Mouse (Mus musculus): ENCODE results near the gene Birc3. TPM values are rescaled to one million over a fixed set of nuclear protein-coding genes. Genes with fewer than 3 reads are reported as not detected.

Gene Birc3
- total and polyA plus RNA-seq, 3 experiments, result 11.6 to 26.5 TPM; not detected in 1

DNA sequence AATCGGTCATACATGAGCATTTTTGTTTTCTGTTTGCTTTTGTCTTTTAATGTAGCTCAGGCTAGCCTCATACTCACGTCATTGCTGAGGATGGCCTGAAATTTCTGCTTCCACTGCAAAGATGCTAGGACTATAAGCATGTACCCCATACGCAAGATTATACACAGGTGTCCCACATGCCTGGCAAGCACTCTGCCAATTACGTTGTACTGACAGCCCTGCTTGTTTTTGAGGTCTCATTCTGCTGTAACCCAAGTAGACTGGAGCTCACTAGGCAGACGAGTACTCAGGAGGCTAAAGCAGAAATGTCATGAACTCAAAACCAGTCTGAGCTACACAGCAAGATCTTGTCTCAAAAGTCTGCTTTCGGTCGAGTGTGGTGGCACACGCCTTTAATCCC is 21.1 kb downstream of the Birc3 start:
- Histone ChIP-seq H3K79me2 (ENCODE audit: control insufficient read depth, insufficient read depth, low read length, poor library complexity) (no peaks in the 10 kb centered on the region), H3K27me3 (ENCODE audit: control insufficient read depth in 1 of 2, insufficient read depth in 2 of 2, low read length in 2 of 2) (no peaks in the 10 kb centered on the region), H3K27ac (ENCODE audit: control insufficient read depth, low read depth, low read length) (no peak overlapping the region; the same call in 1 of the 2 replicates), H3K4me1 (ENCODE audit: control insufficient read depth in 1 of 2, insufficient read depth in 2 of 2, low read length in 2 of 2) (peaks cover 0 to 8% of the 10 kb centered on the region in 2 experiments; a peak in 3 of 4 replicates), H3K9me3 (replicated peaks; ENCODE audit: insufficient read depth, low read length) (no peaks in the 10 kb centered on the region), H3K9ac (ENCODE audit: control insufficient read depth, low read depth, low read length, poor library complexity, severe bottlenecking) (no peak overlapping the region), H3K4me3 (ENCODE audit: control insufficient read depth in 1 of 2, insufficient read depth in 1 of 2, low read depth in 2 of 2, low read length in 2 of 2) (no peak overlapping the region), H3K36me3 (ENCODE audit: control insufficient read depth in 1 of 2, insufficient read depth in 2 of 2, low read length in 2 of 2) (peaks cover 0 to 5% of the 10 kb centered on the region in 2 experiments; a peak in 2 of 4 replicates)
- TF ChIP-seq SIN3A (IDR thresholded peaks at IDR 0.05; ENCODE audit: low read length) (0 out of 2 replicates have a peak, but pooled peaks have one; percentile 6), USF2 (IDR thresholded peaks at IDR 0.05; ENCODE audit: borderline replicate concordance in 1 of 2, insufficient read depth in 1 of 2, low read depth in 1 of 2, low read length in 2 of 2) (no peak), NELFE (IDR thresholded peaks at IDR 0.05; ENCODE audit: low read depth, low read length) (0 out of 2 replicates have a peak, but pooled peaks have one; percentile 13)
- peak; percentile 40 for DNase-seq (ENCODE audit: low read depth, low spot score)

- H3K27ac ChIP-seq (ENCODE audit: control insufficient read depth, low read depth, low read length), result no peak overlapping the region
- no peak overlapping the region for H3K4me3 ChIP-seq (ENCODE audit: control insufficient read depth in 1 of 2, insufficient read depth in 1 of 2, low read depth in 2 of 2, low read length in 2 of 2)
- H3K27me3 ChIP-seq (ENCODE audit: control insufficient read depth in 1 of 2, insufficient read depth in 2 of 2, low read length in 2 of 2), result no peaks in the 10 kb centered on the region
- no peaks in the 10 kb centered on the region for H3K9me3 ChIP-seq (replicated peaks; ENCODE audit: insufficient read depth, low read length)
- peaks cover 0 to 8% of the 10 kb centered on the region in 2 experiments; a peak in 3 of 4 replicates for H3K4me1 ChIP-seq (ENCODE audit: control insufficient read depth in 1 of 2, insufficient read depth in 2 of 2, low read length in 2 of 2)
- peaks cover 0 to 5% of the 10 kb centered on the region in 2 experiments; a peak in 2 of 4 replicates for H3K36me3 ChIP-seq (ENCODE audit: control insufficient read depth in 1 of 2, insufficient read depth in 2 of 2, low read length in 2 of 2)
- no peaks in the 10 kb centered on the region for H3K79me2 ChIP-seq (ENCODE audit: control insufficient read depth, insufficient read depth, low read length, poor library complexity)
- no peak for DNase-seq (ENCODE audit: low read depth, low spot score)
- TF ChIP-seq RCOR1 (IDR thresholded peaks at IDR 0.05; ENCODE audit: low read depth, low read length) (no peak), TBP (IDR thresholded peaks at IDR 0.05; ENCODE audit: low read depth, low read length) (no peak), USF2 (IDR thresholded peaks at IDR 0.05; ENCODE audit: borderline replicate concordance in 1 of 2, insufficient read depth in 1 of 2, low read depth in 1 of 2, low read length in 2 of 2) (no peak), ZC3H11A (IDR thresholded peaks at IDR 0.05; ENCODE audit: low read depth, low read length) (no peak), MYC (IDR thresholded peaks at IDR 0.05; ENCODE audit: low read depth, low read length) (no peak), POLR2A (IDR thresholded peaks at IDR 0.05; ENCODE audit: control insufficient read depth in 1 of 2, insufficient read depth in 1 of 2, low read depth in 1 of 2, low read length in 2 of 2, poor library complexity in 1 of 2) (no peak), MAZ (IDR thresholded peaks at IDR 0.05; ENCODE audit: low read depth, low read length) (no peak), SMC3 (IDR thresholded peaks at IDR 0.05; ENCODE audit: low read depth, low read length) (no peak), ELF1 (IDR thresholded peaks at IDR 0.05; ENCODE audit: low read depth, low read length) (no peak), RAD21 (IDR thresholded peaks at IDR 0.05; ENCODE audit: low read depth, low read length) (no peak), POLR2AphosphoS5 (IDR thresholded peaks at IDR 0.05; ENCODE audit: borderline replicate concordance, low read depth, low read length) (no peak), ZMIZ1 (IDR thresholded peaks at IDR 0.05; ENCODE audit: low read depth, low read length) (no peak), ZNF384 (IDR thresholded peaks at IDR 0.05; ENCODE audit: low read depth, low read length) (no peak), CTCF (IDR thresholded peaks at IDR 0.05 in 2 of 3, conservative IDR thresholded peaks at IDR 0.05 in 1 of 3; ENCODE audit: control insufficient read depth in 1 of 3, insufficient read depth in 1 of 3, low read depth in 2 of 3, low read length in 3 of 3, poor library complexity in 1 of 3, severe bottlenecking in 1 of 3) (no peak)
- H3K9ac ChIP-seq (ENCODE audit: control insufficient read depth, low read depth, low read length, poor library complexity, severe bottlenecking), result no peak overlapping the region
Observed at GRCm38 (mm10) chr9:7848191-7848590, 24.8 kb downstream of the Birc3 start.
